Mouse (Mus musculus): ENCODE data around the gene Clk2. TPM values are rescaled to one million over a fixed set of nuclear protein-coding genes. Genes with fewer than 3 reads are reported as not detected.
A peak's percentile ranks its signal among the peaks of the same experiment; 100 is the strongest.

The Clk2 gene
- total and polyA plus RNA-seq, 2 experiments: 7.4 to 23.9 TPM

DNA sequence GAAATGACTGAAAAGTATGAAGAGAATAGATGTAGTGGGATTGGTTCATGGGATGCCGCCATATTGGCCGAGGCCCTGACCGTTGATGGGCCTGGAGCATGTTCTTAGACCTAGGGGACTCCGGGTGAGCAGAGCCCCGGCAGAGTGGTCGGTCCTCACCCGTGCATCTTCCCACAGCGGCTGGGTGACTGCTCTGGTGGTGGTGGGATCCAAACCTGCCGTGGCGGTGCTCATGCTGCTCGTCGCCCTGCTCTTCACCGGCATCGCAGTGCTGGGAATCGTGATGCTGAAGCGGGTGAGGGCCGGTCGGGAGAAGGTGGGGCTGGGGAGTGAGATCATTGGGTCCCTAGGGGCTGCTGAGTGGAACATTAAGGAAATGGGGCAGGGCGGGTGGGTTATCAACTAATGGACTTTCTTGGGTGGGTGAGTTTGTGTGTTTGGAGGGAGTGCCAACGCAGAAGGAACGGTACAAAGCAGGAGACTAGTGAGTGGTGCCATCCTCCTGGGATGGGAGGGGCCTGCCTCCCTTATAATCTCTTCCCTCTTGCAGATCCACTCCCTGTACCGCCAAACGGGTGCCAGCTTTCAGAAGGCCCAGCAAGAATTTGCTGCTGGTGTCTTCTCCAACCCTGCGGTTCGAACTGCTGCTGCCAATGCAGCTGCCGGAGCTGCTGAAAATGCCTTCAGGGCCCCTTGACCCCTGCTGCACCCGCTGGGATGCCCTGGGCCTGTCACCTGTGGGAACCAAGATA, 17.3 kb downstream of the Clk2 start:
- Histone ChIP-seq H3K27ac (replicated peaks; ENCODE audit: insufficient read depth, low read depth, low read length) (no peak overlapping the region), H3K9ac (ENCODE audit: low read depth, low read length) (no peak overlapping the region), H3K4me3 (ENCODE audit: insufficient read depth, low read depth, low read length) (no peak overlapping the region), H3K27me3 (ENCODE audit: control insufficient read depth, insufficient read depth, low read length) (no peaks in the 10 kb centered on the region), H3K79me2 (ENCODE audit: control insufficient read depth, insufficient read depth, low read length) (no peaks in the 10 kb centered on the region), H3K36me3 (ENCODE audit: control insufficient read depth, insufficient read depth, low read length) (peaks cover 8% of the 10 kb centered on the region; the same call in 1 of the 2 replicates), H3K4me1 (ENCODE audit: control insufficient read depth, insufficient read depth, low read length) (peaks cover 4% of the 10 kb centered on the region)
- 95% methylated on average over 27 of the region's 27 CpGs for WGBS
- DNase-seq (ENCODE audit: extremely low read depth, low read depth, low spot score): no peak
- TF ChIP-seq CTCF (IDR thresholded peaks at IDR 0.05; ENCODE audit: low read depth, low read length) (no peak), POLR2A (IDR thresholded peaks at IDR 0.05; ENCODE audit: extremely low read depth, insufficient read depth, low read length) (no peak)

- H3K9ac ChIP-seq (ENCODE audit: low read depth, low read length): no peak overlapping the region
- H3K4me3 ChIP-seq (ENCODE audit: insufficient read depth, low read depth, low read length): no peak overlapping the region
Observed at GRCm38 (mm10) chr3:89182531-89183057, 18.0 kb downstream of the Clk2 start.

DNA sequence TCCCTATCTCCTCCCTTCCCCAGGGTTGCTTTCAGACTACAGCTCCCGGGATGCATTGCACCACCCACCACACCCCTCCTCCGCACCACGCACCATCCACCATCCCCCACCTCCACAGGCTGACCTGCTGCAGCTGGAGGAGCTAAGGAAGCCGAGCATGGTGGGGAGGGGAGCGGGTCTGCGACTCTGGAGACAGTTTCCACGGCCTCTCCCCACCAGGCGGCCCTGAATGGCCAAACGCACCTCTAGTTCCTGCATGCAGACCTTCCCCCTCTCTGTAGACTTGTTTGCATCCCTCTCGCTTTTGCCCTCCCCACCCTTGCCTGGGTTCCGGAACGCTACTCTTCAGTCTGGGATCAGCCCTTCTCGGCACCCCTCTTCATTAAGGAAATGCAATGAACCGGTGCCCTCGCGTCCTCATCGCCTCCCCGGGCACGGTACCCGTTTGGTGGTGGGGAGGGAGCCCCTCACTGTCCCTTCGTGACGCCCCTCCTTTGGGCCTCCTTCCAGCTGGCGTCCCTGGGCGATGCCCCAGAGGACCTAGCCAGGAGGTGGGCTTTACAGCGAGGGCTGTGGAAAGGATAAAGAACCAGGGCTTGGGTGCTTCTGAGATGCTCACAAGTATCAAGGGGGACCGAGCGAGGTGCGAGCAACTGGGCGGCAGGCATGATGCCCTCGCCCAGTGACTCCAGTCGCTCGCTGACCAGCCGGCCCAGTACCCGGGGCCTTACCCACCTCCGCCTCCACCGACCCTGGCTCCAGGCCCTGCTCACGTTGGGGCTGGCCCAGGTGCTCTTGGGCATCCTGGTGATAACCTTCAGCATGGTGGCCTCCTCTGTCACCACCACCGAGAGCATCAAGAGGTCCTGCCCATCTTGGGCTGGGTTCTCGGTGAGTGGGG, 18.7 kb downstream of the Clk2 start, which contains the start of gene Fam189b:
Fam189b (plus strand) TSS at position 86 of the 901 bp plus-strand sequence.
- H3K27me3 ChIP-seq (ENCODE audit: control insufficient read depth, insufficient read depth, low read length): no peaks in the 10 kb centered on the region
- peaks cover under 1% of the 10 kb centered on the region for H3K4me1 ChIP-seq (ENCODE audit: control insufficient read depth, insufficient read depth, low read length)
- peak within 1 kb of the TSS; percentile 48 for H3K9ac ChIP-seq (ENCODE audit: low read depth, low read length)
- peak; percentile 43 for DNase-seq (ENCODE audit: extremely low read depth, low read depth, low spot score)
- peaks cover 8% of the 10 kb centered on the region; the same call in 1 of the 2 replicates for H3K36me3 ChIP-seq (ENCODE audit: control insufficient read depth, insufficient read depth, low read length)
- H3K79me2 ChIP-seq (ENCODE audit: control insufficient read depth, insufficient read depth, low read length): no peaks in the 10 kb centered on the region
- WGBS: 29% methylated on average over 39 of the region's 39 CpGs
- H3K27ac ChIP-seq (replicated peaks; ENCODE audit: insufficient read depth, low read depth, low read length): no peak within 1 kb of the TSS
- TF ChIP-seq POLR2A (IDR thresholded peaks at IDR 0.05; ENCODE audit: extremely low read depth, insufficient read depth, low read length) (no peak), CTCF (IDR thresholded peaks at IDR 0.05; ENCODE audit: low read depth, low read length) (no peak)
- H3K4me3 ChIP-seq (ENCODE audit: insufficient read depth, low read depth, low read length): peak within 1 kb of the TSS; percentile 72

More at GRCm38 (mm10) chr3:89182531-89183057, 18.0 kb downstream of the Clk2 start:
- no peak overlapping the region for H3K27ac ChIP-seq (replicated peaks; ENCODE audit: insufficient read depth, low read depth, low read length)
- no peak for TF ChIP-seq POLR2A (IDR thresholded peaks at IDR 0.05; ENCODE audit: extremely low read depth, insufficient read depth, low read length)
- no peak for TF ChIP-seq CTCF (IDR thresholded peaks at IDR 0.05; ENCODE audit: low read depth, low read length)
- H3K36me3 ChIP-seq (ENCODE audit: control insufficient read depth, insufficient read depth, low read length): peaks cover 8% of the 10 kb centered on the region; the same call in 1 of the 2 replicates
- DNase-seq (ENCODE audit: extremely low read depth, low read depth, low spot score): no peak
- peaks cover 4% of the 10 kb centered on the region for H3K4me1 ChIP-seq (ENCODE audit: control insufficient read depth, insufficient read depth, low read length)
- H3K79me2 ChIP-seq (ENCODE audit: control insufficient read depth, insufficient read depth, low read length): no peaks in the 10 kb centered on the region
- WGBS: 60% methylated on average over 7 of the region's 7 CpGs
- no peaks in the 10 kb centered on the region for H3K27me3 ChIP-seq (ENCODE audit: control insufficient read depth, insufficient read depth, low read length)

GRCm38 (mm10) chr3:89183959-89184315, 19.3 kb downstream of the Clk2 start:
- no peak overlapping the region for H3K27ac ChIP-seq (replicated peaks; ENCODE audit: insufficient read depth, low read depth, low read length)
- H3K36me3 ChIP-seq (ENCODE audit: control insufficient read depth, insufficient read depth, low read length): peaks cover 8% of the 10 kb centered on the region; the same call in 1 of the 2 replicates
- no peaks in the 10 kb centered on the region for H3K4me1 ChIP-seq (ENCODE audit: control insufficient read depth, insufficient read depth, low read length)
- no peaks in the 10 kb centered on the region for H3K27me3 ChIP-seq (ENCODE audit: control insufficient read depth, insufficient read depth, low read length)
- H3K4me3 ChIP-seq (ENCODE audit: insufficient read depth, low read depth, low read length): no peak overlapping the region
- DNase-seq (ENCODE audit: extremely low read depth, low read depth, low spot score): no peak
- TF ChIP-seq CTCF (IDR thresholded peaks at IDR 0.05; ENCODE audit: low read depth, low read length) (no peak), POLR2A (IDR thresholded peaks at IDR 0.05; ENCODE audit: extremely low read depth, insufficient read depth, low read length) (no peak)
- H3K79me2 ChIP-seq (ENCODE audit: control insufficient read depth, insufficient read depth, low read length): no peaks in the 10 kb centered on the region
- 85% methylated on average over 6 of the region's 6 CpGs for WGBS
- H3K9ac ChIP-seq (ENCODE audit: low read depth, low read length): no peak overlapping the region

GRCm38 (mm10) chr3:89187197-89187596, 22.6 kb downstream of the Clk2 start:
- peak overlapping the region; percentile 32; the same call in 1 of the 2 replicates for H3K4me3 ChIP-seq (ENCODE audit: insufficient read depth, low read depth, low read length)

More at GRCm38 (mm10) chr3:89187197-89187596, 22.6 kb downstream of the Clk2 start:
- TF ChIP-seq POLR2A (IDR thresholded peaks at IDR 0.05; ENCODE audit: extremely low read depth, insufficient read depth, low read length): no peak
- TF ChIP-seq CTCF (IDR thresholded peaks at IDR 0.05; ENCODE audit: low read depth, low read length): no peak
- no peak overlapping the region for H3K9ac ChIP-seq (ENCODE audit: low read depth, low read length)
- no peak overlapping the region for H3K27ac ChIP-seq (replicated peaks; ENCODE audit: insufficient read depth, low read depth, low read length)
- no peaks in the 10 kb centered on the region for H3K79me2 ChIP-seq (ENCODE audit: control insufficient read depth, insufficient read depth, low read length)
- no peak for DNase-seq (ENCODE audit: extremely low read depth, low read depth, low spot score)
- 82% methylated on average over 23 of the region's 23 CpGs for WGBS
- H3K27me3 ChIP-seq (ENCODE audit: control insufficient read depth, insufficient read depth, low read length): no peaks in the 10 kb centered on the region
- no peaks in the 10 kb centered on the region for H3K4me1 ChIP-seq (ENCODE audit: control insufficient read depth, insufficient read depth, low read length)
- no peaks in the 10 kb centered on the region for H3K36me3 ChIP-seq (ENCODE audit: control insufficient read depth, insufficient read depth, low read length)
